Mouse (Mus musculus) lung, embryonic 15.5 days (tissue): Measurements from ENCODE around the gene Clmp. TPM values are rescaled to one million over a fixed set of nuclear protein-coding genes. Genes with fewer than 3 reads are reported as not detected.
A peak's percentile ranks its signal among the peaks of the same experiment; 100 is the strongest.
"Not testable (repeated sequence)": the region's sequence is repeated elsewhere in the genome, so short reads cannot be mapped to it uniquely, and the experiment has no call there.

Experiments
- ATAC-seq: fragments of 200-750 bp; cut with Nextera tagmentation; 2 replicates; pipeline ENCODE4 v1.8.0; 2017; ENCODE audit warnings: moderate number of reproducible peaks, borderline replicate concordance; ENCODE audit not compliant: low FRiP score, low TSS enrichment; ENCODE audit errors: extremely low read depth
- H3K27ac ChIP-seq: fragments of 300-500 bp; sonication (generic); 2 replicates; pipeline ENCODE4 v1.5.1; 2015; ENCODE audit warnings: moderate library complexity, mild to moderate bottlenecking, inconsistent platforms
- H3K27me3 ChIP-seq: fragments of 300-500 bp; sonication (generic); 2 replicates; pipeline ENCODE4 v1.6.1; 2015; ENCODE audit warnings: inconsistent platforms
- H3K36me3 ChIP-seq: fragments of 300-500 bp; sonication (generic); 2 replicates; pipeline ENCODE4 v1.6.1; 2015; ENCODE audit warnings: inconsistent platforms
- H3K4me1 ChIP-seq: fragments of 300-500 bp; sonication (generic); 2 replicates; pipeline ENCODE4 v1.6.1; 2015; ENCODE audit warnings: inconsistent platforms
- H3K4me2 ChIP-seq: fragments of 300-500 bp; sonication (generic); 2 replicates; pipeline ENCODE4 v1.6.1; 2015; ENCODE audit warnings: inconsistent platforms, mild to moderate bottlenecking, moderate library complexity
- H3K4me3 ChIP-seq: fragments of 300-500 bp; sonication (generic); 2 replicates; pipeline ENCODE4 v1.5.1; 2015; ENCODE audit warnings: mild to moderate bottlenecking, inconsistent platforms
- H3K9ac ChIP-seq: fragments of 300-500 bp; sonication (generic); 2 replicates; pipeline ENCODE4 v1.6.1; 2015; ENCODE audit warnings: inconsistent platforms
- H3K9me3 ChIP-seq: fragments of 300-500 bp; sonication (generic); 2 replicates; pipeline ENCODE4 v1.6.1; 2016; ENCODE audit warnings: inconsistent platforms
- WGBS: fragments of 180-500 bp; shearing (Covaris S2); methylation state at CpG from one replicate; pipeline ENCODE4 v1.1.7; 2015; 5-methylcytosine and 5-hydroxymethylcytosine counted together
- polyA plus RNA-seq: library from polyadenylated mRNA; unstranded; fragments of >200 nt; fragmentation: Nextera tagmentation; extraction: Ambion mirVana; gene quantifications from 2 replicates; pipeline ENCODE4 v1.2.1, GENCODE M21; 2015

Gene Clmp
- polyA plus RNA-seq, 1 experiment from 2014 or later = 11.7 TPM

DNA sequence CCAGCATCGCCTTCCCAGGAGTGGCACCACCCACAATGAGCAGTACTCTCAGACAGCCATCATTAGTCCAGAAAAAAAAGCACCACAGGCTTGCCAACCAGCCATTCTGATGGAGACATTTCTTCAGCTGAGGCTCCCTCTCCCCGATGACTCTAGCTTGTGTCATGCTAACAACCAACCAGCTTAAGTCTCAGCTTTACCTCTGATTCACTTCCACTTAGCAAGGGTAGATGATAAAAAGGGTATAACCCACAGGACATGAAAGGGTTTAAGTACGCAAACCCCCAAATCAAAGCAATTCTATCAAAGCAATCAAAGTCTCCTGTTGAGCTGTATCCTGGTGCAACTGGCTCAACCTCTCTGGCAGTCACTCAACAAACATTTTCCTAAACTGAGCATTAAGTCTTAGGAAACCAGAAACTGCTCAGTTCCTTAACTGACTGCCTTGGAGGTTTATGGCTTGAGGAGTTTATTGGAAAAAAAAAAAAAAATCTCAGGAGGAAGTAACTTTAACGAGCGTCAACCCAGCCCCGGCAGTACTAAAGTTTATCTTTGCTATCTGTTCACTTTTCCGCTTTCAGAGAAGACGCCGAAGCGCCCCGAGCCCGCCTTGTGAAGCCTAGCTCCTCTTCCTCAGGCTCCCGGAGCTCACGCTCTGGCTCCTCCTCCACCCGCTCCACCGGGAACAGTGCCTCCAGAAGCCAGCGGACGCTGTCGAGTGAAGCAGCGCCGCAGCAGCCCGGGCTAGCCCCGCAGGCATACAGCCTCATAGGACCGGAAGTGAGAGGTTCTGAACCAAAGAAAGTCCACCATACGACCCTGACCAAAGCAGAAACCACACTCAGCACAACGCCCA lies 96.2 kb downstream of the Clmp start:
- Histone ChIP-seq H3K36me3 (no peaks in the 10 kb centered on the region), H3K27ac (peak overlapping the region; percentile 62), H3K27me3 (no peaks in the 10 kb centered on the region), H3K4me2 (peak overlapping the region; percentile 47), H3K9me3 (no peaks in the 10 kb centered on the region), H3K9ac (no peak overlapping the region), H3K4me1 (peaks cover 12% of the 10 kb centered on the region), H3K4me3 (peak overlapping the region; percentile 14; the same call in 1 of the 2 replicates)
- 29% methylated on average over 26 of the region's 26 CpGs for WGBS
- ATAC-seq = no peak

DNA sequence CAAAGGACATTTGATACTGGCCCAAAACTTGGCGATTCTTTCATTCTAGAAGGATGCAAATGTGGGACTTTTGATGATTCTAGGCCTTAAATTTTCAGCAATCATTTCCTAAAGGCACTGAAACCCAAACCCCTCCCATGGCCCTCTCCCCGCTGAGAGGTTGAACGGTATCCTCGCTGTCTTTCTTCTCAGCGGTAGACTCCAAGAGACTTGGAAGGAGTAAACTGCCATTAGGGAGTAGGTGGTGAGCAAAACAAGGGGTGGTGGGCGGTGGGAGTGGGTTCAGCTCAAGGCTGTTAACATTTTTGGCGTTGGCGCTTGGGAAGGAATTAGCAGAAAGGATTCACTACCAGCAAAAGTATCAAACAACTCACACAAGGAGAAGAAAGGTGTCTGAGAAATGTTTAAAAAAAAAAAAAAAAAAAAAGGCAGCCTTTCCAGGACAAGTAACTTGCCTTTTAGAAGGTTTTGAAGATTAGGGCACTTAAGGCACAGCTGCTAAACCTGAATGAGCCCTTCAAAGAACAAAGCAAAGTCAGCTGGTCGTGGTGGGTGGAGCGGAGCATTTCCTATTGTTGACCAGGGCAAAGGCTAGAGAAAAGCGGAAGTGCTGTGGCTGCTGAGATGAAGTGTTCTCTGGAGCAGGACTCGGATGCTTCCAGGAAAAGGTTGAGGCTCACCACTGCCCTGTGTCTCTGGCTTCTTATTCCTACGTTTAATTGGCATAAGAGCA lies 98.0 kb downstream of the Clmp start:
- 21% methylated on average over 13 of the region's 13 CpGs for WGBS
- H3K4me2 ChIP-seq = peak overlapping the region; percentile 35
- ATAC-seq = peak; percentile 70

DNA sequence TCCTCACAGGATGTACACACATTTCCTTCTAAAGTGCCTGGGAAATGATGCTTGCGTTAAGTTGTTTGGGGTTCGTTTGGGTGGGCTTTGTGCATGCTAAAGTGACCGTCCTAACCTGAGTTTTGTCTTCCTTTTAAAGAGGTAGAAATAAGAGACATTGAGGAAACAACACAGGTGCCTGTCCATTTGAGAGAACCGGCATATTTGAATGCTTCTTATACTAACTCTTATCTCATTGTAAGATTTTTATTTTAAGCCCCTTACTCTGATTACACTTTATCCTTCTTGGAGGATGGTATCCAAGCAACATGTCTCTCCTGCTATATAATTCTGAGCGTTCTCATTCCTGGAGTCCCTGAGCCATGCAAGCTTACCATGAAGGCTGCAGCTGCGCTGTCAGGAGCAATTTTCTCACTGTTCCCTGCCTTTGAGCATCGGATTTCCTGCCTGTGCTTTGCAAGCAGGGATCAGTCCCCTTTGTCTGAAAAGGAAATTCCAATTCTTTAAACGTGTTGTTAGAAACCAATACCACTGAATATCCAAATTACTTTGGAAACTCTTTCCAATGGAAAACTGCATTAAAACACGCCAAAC lies 98.7 kb downstream of the Clmp start:
- H3K9ac ChIP-seq = no peak overlapping the region
- no peaks in the 10 kb centered on the region for H3K27me3 ChIP-seq

More for the DNA sequence above, 98.0 kb downstream of the Clmp start:
- Histone ChIP-seq H3K27ac (peak overlapping the region; percentile 76), H3K9me3 (no peaks in the 10 kb centered on the region), H3K4me1 (peaks cover 12% of the 10 kb centered on the region), H3K36me3 (no peaks in the 10 kb centered on the region), H3K9ac (no peak overlapping the region), H3K27me3 (no peaks in the 10 kb centered on the region), H3K4me3 (no peak overlapping the region)

DNA sequence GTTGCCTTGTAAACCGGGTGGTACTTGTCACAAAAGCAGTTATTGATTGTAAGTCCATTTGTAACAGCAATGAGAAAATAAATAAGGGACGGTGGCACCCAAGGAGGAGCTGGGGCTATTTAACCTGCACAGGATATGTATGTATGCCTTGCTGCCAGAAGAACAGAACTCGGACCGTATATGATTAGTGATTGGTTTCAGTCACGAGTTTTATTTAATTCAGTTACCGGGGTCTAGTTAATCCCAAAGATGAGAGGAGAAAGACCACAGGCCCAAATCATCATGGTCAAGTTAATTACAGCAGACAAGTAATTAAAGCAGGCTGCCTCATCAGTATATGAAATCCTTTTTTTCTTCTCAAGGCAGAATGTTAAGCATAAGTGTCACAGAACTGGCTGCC lies 99.7 kb downstream of the Clmp start:
- 76% methylated on average over 6 of the region's 6 CpGs for WGBS
- Histone ChIP-seq H3K4me2 (no peak overlapping the region), H3K9ac (no peak overlapping the region), H3K27me3 (no peaks in the 10 kb centered on the region), H3K4me1 (peaks cover 12% of the 10 kb centered on the region), H3K9me3 (no peaks in the 10 kb centered on the region), H3K4me3 (no peak overlapping the region), H3K36me3 (no peaks in the 10 kb centered on the region), H3K27ac (no peak overlapping the region)
- ATAC-seq = no peak

More for the DNA sequence above, 98.7 kb downstream of the Clmp start:
- Histone ChIP-seq H3K9me3 (no peaks in the 10 kb centered on the region), H3K36me3 (no peaks in the 10 kb centered on the region), H3K27ac (peak overlapping the region; percentile 76), H3K4me3 (no peak overlapping the region), H3K4me2 (peak overlapping the region; percentile 35), H3K4me1 (peaks cover 12% of the 10 kb centered on the region)
- WGBS = 17% methylated on average over 9 of the region's 9 CpGs
- ATAC-seq = no peak

DNA sequence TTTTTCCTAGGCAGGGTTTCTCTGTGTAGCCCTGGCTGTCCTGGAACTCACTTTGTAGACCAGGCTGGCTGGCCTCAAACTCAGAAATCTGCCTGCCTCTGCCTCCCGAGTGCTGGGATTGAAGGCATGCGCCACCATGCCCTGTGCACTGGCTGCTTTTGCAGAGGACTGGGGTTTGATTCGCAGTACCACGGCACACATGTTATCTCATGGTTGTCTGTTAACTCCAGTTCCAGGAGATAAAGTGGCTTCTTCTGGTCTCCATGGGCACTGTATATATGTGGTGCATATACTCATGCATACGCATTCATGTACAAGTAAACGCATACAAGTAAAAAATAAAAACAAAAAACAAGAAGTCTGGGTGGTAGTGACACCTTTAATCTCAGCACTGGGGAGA lies 101.1 kb downstream of the Clmp start:
- not testable (repeated sequence) for H3K27ac ChIP-seq, H3K36me3 ChIP-seq, H3K9me3 ChIP-seq, H3K4me2 ChIP-seq, H3K27me3 ChIP-seq, H3K9ac ChIP-seq, H3K4me3 ChIP-seq, ATAC-seq
- H3K4me1 ChIP-seq = peaks cover 12% of the 10 kb centered on the region
- WGBS = 95% methylated on average over 6 of the region's 6 CpGs

DNA sequence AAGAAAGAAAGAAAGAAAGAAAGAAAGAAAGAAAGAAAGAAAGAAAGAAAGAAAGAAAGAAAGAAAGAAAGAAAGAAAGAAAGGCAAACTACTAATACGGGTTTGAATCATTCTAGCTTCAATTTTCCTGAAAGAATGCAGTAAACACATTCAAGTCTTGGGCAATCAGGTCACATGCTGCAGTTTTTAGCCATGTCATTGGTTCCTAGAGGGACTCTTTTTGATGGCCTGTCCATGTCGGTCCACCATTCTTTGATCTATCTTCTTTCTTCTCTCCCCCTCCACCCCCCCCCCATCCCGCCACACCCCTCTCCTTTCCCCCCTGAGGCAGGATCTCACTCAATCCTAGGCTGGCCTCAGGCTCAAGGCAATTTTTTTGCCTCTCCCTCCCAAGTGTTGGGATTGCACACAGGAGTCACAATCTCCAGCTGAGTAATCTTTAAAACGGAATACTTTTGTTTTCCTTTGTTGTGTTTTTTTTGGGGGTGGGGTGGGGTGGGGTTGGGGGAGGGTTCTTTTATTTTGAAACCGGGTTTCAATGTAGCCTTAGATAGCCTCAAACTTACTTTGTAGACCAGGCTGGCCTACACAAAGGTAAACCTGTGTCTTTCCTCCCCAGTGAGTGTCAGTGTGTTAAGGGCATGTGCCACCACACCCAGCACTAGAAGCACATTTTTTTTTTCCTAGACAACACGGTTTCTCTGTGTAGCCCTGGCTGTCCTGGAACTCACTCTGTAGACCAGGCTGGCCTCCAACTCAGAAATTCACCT lies 106.3 kb downstream of the Clmp start:
- H3K27me3 ChIP-seq = no peaks in the 10 kb centered on the region
- H3K36me3 ChIP-seq = no peaks in the 10 kb centered on the region
- no peak overlapping the region for H3K9ac ChIP-seq
- no peak overlapping the region for H3K4me3 ChIP-seq
- WGBS = 73% methylated on average over 6 of the region's 6 CpGs
- no peak for ATAC-seq
- no peak overlapping the region for H3K27ac ChIP-seq
- no peaks in the 10 kb centered on the region for H3K9me3 ChIP-seq
- no peak overlapping the region for H3K4me2 ChIP-seq
- H3K4me1 ChIP-seq = no peaks in the 10 kb centered on the region; the same call in 1 of the 2 replicates

DNA sequence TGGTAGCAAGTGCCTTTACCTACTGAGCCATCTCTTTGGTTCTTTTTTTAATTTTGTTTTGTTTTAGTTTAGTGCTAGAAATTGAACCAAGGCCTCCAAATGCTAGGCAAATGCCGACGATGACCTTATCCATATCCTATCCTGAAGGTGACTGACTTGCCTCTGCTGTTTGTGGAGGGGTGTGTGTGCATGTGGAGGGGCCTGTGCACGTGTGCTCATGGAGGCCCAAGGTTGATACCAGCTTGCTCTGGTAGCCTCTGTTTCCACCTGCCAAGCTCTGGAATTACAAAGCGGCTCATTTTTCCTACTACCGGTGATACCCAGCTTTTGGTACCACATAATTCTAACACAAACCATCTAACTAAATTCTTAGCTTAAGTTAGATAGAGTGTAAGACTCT lies 107.8 kb downstream of the Clmp start:
- no peaks in the 10 kb centered on the region for H3K27me3 ChIP-seq
- no peak overlapping the region for H3K4me3 ChIP-seq
- H3K4me1 ChIP-seq = peaks cover 5% of the 10 kb centered on the region
- no peak overlapping the region for H3K9ac ChIP-seq
- H3K27ac ChIP-seq = no peak overlapping the region
- WGBS = 91% methylated on average over 5 of the region's 5 CpGs
- H3K4me2 ChIP-seq = no peak overlapping the region
- H3K36me3 ChIP-seq = no peaks in the 10 kb centered on the region
- no peaks in the 10 kb centered on the region for H3K9me3 ChIP-seq
- no peak for ATAC-seq

- Histone ChIP-seq H3K4me2 (no peak overlapping the region), H3K4me1 (peaks cover 11% of the 10 kb centered on the region), H3K27ac (no peak overlapping the region), H3K9me3 (no peaks in the 10 kb centered on the region), H3K36me3 (no peaks in the 10 kb centered on the region), H3K4me3 (no peak overlapping the region), H3K27me3 (no peaks in the 10 kb centered on the region), H3K9ac (no peak overlapping the region)
- no peak for ATAC-seq
- 48% methylated on average over 5 of the region's 5 CpGs for WGBS
Measured at GRCm38 (mm10) chr9:40794251-40794650, 108.5 kb downstream of the Clmp start.

GRCm38 (mm10) chr9:40794926-40795325 lies 109.2 kb downstream of the Clmp start:
- no peak overlapping the region for H3K27ac ChIP-seq
- no peak overlapping the region for H3K4me2 ChIP-seq
- H3K27me3 ChIP-seq = no peaks in the 10 kb centered on the region
- peaks cover 12% of the 10 kb centered on the region for H3K4me1 ChIP-seq
- ATAC-seq = no peak
- H3K9me3 ChIP-seq = no peaks in the 10 kb centered on the region
- H3K4me3 ChIP-seq = no peak overlapping the region
- no peaks in the 10 kb centered on the region for H3K36me3 ChIP-seq
- WGBS = 59% methylated on average over 5 of the region's 5 CpGs
- H3K9ac ChIP-seq = no peak overlapping the region

GRCm38 (mm10) chr9:40795562-40795961 lies 109.8 kb downstream of the Clmp start:
- Histone ChIP-seq H3K27me3 (no peaks in the 10 kb centered on the region), H3K36me3 (no peaks in the 10 kb centered on the region), H3K4me3 (no peak overlapping the region), H3K4me2 (no peak overlapping the region), H3K9ac (no peak overlapping the region), H3K27ac (no peak overlapping the region), H3K4me1 (peaks cover 12% of the 10 kb centered on the region), H3K9me3 (no peaks in the 10 kb centered on the region)
- ATAC-seq = no peak
- WGBS = 58% methylated on average over 2 of the region's 2 CpGs

GRCm38 (mm10) chr9:40796054-40796453 lies 110.3 kb downstream of the Clmp start:
- no peak for ATAC-seq
- no peaks in the 10 kb centered on the region for H3K36me3 ChIP-seq
- peaks cover 12% of the 10 kb centered on the region for H3K4me1 ChIP-seq
- no peak overlapping the region for H3K4me2 ChIP-seq
- H3K4me3 ChIP-seq = no peak overlapping the region
- WGBS = 49% methylated on average over 4 of the region's 4 CpGs
- H3K9me3 ChIP-seq = no peaks in the 10 kb centered on the region
- H3K9ac ChIP-seq = no peak overlapping the region
- H3K27me3 ChIP-seq = no peaks in the 10 kb centered on the region
- H3K27ac ChIP-seq = 0 out of 2 replicates have a peak overlapping the region, but pooled peaks have one; percentile 19
